ENCODE assay signal across 9 mouse cellular contexts in the genomic region with DNA sequence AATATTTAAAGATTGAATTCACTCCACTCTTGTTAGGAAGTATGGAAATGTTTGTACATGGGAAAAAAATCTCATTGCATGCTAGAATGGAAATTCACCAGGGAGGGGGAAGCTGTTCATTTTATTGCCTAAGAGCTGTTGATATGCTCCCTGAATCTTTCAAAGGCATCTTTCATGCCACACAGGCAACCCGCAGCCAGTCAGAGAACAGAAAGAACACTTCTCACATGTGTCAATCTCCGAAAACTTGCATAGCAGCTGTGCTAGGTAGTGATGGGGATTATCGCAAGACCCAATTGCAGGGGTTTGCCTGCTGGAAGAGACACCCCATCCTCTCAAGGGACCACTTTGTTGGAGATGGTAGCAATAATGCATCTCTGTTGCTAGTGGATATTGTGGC. TPM values are rescaled to one million over a fixed set of nuclear protein-coding genes. Genes with fewer than 3 reads are reported as not detected.
DNase-seq lines count a peak whose midpoint lies in the region.
"Had no signal": no experiment of that assay in that cellular context is flagged by ENCODE, and none has a peak within 500 bp of the region (broad histone marks: within the 10 kb centered on the region; RNA-seq: fewer than 3 reads in every experiment).

No protein-coding gene starts in this region.

- peak; percentile 22 for DNase-seq in cerebellum, adult 11-12 months
- no peak for DNase-seq in cerebellum, postnatal 4 days (ENCODE audit: low spot score in 2 of 2)
- peak; percentile 34 for DNase-seq in layer of hippocampus, adult 11-12 months (ENCODE audit: low spot score)
- DNase-seq in layer of hippocampus, adult 8-10 months (ENCODE audit: low spot score in 2 of 2): no peak
- DNase-seq in cerebellum, postnatal 25 days: peak; percentile 35 to 38
- peak; percentile 5 for DNase-seq in lung, postnatal 10 days
- DNase-seq in urinary bladder, postnatal 10 days (ENCODE audit: low spot score): no peak
- no peak for DNase-seq in adrenal gland, postnatal 14 days

RNA-seq across cellular contexts. Expression of a gene that starts 8.9 kb away (rescaled TPM):
- total RNA-seq in layer of hippocampus, adult 8-10 months (2022): not detected
- not detected in 2 replicates for total RNA-seq in adrenal gland, postnatal 14 days (2021)
- total RNA-seq: adrenal gland, adult 18-20 months had no signal

Comparison
In these comparisons a context has a peak if more than half of its experiments do, and no peak if none do; other contexts are left out.
1. DNase-seq: peak in cerebellum, adult 11-12 months (single experiment), layer of hippocampus, adult 11-12 months (single experiment), cerebellum, postnatal 25 days (2 of 2) and lung, postnatal 10 days (single experiment); none in cerebellum, postnatal 4 days (0 of 2), layer of hippocampus, adult 8-10 months (0 of 2), urinary bladder, postnatal 10 days (single experiment) and adrenal gland, postnatal 14 days (single experiment).